Mouse (Mus musculus) kidney, embryonic 14.5 days (tissue): ENCODE data around the gene Ldlr. TPM values are rescaled to one million over a fixed set of nuclear protein-coding genes. Genes with fewer than 3 reads are reported as not detected.
A peak's percentile ranks its signal among the peaks of the same experiment; 100 is the strongest.

Experiments used
- ATAC-seq: fragments of 200-750 bp; cut with Nextera tagmentation; 2 replicates; pipeline ENCODE4 v1.8.0; 2017; ENCODE audit warnings: moderate number of reproducible peaks, mild to moderate bottlenecking, moderate TSS enrichment, moderate library complexity; ENCODE audit not compliant: low FRiP score, low TSS enrichment
- H3K27ac ChIP-seq: fragments of 300-500 bp; sonication (generic); 2 replicates; pipeline ENCODE4 v1.5.1; 2014; ENCODE audit warnings: low read depth, mild to moderate bottlenecking, low read length, moderate library complexity, mixed read lengths
- H3K27me3 ChIP-seq: fragments of 300-500 bp; sonication (generic); 2 replicates; pipeline ENCODE4 v1.6.1; 2014; ENCODE audit warnings: mild to moderate bottlenecking, low read length; ENCODE audit not compliant: control insufficient read depth, insufficient read depth
- H3K36me3 ChIP-seq: fragments of 300-500 bp; sonication (generic); 2 replicates; pipeline ENCODE4 v1.6.1; 2014; ENCODE audit warnings: low read length, mixed read lengths; ENCODE audit not compliant: control insufficient read depth, insufficient read depth
- H3K4me1 ChIP-seq: fragments of 300-500 bp; sonication (generic); 2 replicates; pipeline ENCODE4 v1.6.1; 2014; ENCODE audit warnings: low read length, mixed read lengths; ENCODE audit not compliant: control insufficient read depth, insufficient read depth
- H3K4me2 ChIP-seq: fragments of 300-500 bp; sonication (generic); replicated peaks from 2 replicates; pipeline ENCODE4 v1.6.1; 2014; ENCODE audit warnings: low read depth, mild to moderate bottlenecking, low read length
- H3K4me3 ChIP-seq: fragments of 300-500 bp; sonication (generic); 2 replicates; pipeline ENCODE4 v1.5.1; 2014; ENCODE audit warnings: mild to moderate bottlenecking, low read length
- H3K9ac ChIP-seq: fragments of 300-500 bp; sonication (generic); 2 replicates; pipeline ENCODE4 v1.6.1; 2014; ENCODE audit warnings: low read depth, mild to moderate bottlenecking, low read length, moderate library complexity
- H3K9me3 ChIP-seq: fragments of 300-500 bp; sonication (generic); 2 replicates; pipeline ENCODE4 v1.6.1; 2016; ENCODE audit warnings: low read length; ENCODE audit not compliant: control insufficient read depth
- WGBS: fragments of 180-500 bp; shearing (Covaris S2); extraction: QIAGEN DNeasy Blood & Tissue Kit; methylation state at CpG from one replicate; pipeline ENCODE4 v1.1.7; 2014; 5-methylcytosine and 5-hydroxymethylcytosine counted together
- polyA plus RNA-seq: library from polyadenylated mRNA; unstranded; fragments of >200 nt; fragmentation: Nextera tagmentation; extraction: Ambion mirVana; gene quantifications from 2 replicates; pipeline ENCODE4 v1.2.1, GENCODE M21; 2014

Gene Ldlr
- polyA plus RNA-seq, 1 experiment from 2014 or later, result 15.8 TPM

- Histone ChIP-seq H3K9ac (no peak overlapping the region), H3K4me3 (no peak overlapping the region), H3K27me3 (no peaks in the 10 kb centered on the region), H3K36me3 (peaks cover 68% of the 10 kb centered on the region), H3K4me2 (no peak overlapping the region), H3K9me3 (no peaks in the 10 kb centered on the region), H3K4me1 (peaks cover 5% of the 10 kb centered on the region; the same call in 1 of the 2 replicates), H3K27ac (no peak overlapping the region)
- no peak for ATAC-seq
- 71% methylated on average over 3 of the region's 3 CpGs for WGBS
Measured at GRCm38 (mm10) chr9:21747238-21747774, 24.0 kb downstream of the Ldlr start.

- peaks cover 61% of the 10 kb centered on the region for H3K36me3 ChIP-seq
- no peak overlapping the region for H3K4me3 ChIP-seq
- no peak overlapping the region for H3K27ac ChIP-seq
- ATAC-seq, result no peak
- no peaks in the 10 kb centered on the region for H3K9me3 ChIP-seq
- H3K4me2 ChIP-seq, result no peak overlapping the region
- 53% methylated on average over 7 of the region's 7 CpGs for whole genome bisulfite sequencing
- no peaks in the 10 kb centered on the region for H3K27me3 ChIP-seq
- no peak overlapping the region for H3K9ac ChIP-seq
- H3K4me1 ChIP-seq, result peaks cover 10% of the 10 kb centered on the region; the same call in 1 of the 2 replicates
Measured at GRCm38 (mm10) chr9:21748033-21748432, 24.8 kb downstream of the Ldlr start.

- Histone ChIP-seq H3K27me3 (no peaks in the 10 kb centered on the region), H3K36me3 (peaks cover 61% of the 10 kb centered on the region), H3K9me3 (no peaks in the 10 kb centered on the region), H3K4me2 (no peak overlapping the region), H3K27ac (no peak overlapping the region), H3K9ac (no peak overlapping the region), H3K4me1 (peaks cover 11% of the 10 kb centered on the region; the same call in 1 of the 2 replicates), H3K4me3 (no peak overlapping the region)
- 85% methylated on average over 10 of the region's 10 CpGs for WGBS
- no peak for ATAC-seq
Measured at GRCm38 (mm10) chr9:21748491-21748890, 25.2 kb downstream of the Ldlr start.

GRCm38 (mm10) chr9:21749382-21750118, 26.3 kb downstream of the Ldlr start:
- ATAC-seq, result no peak

GRCm38 (mm10) chr9:21750370-21750769, 27.1 kb downstream of the Ldlr start:
- no peak overlapping the region for H3K9ac ChIP-seq
- no peaks in the 10 kb centered on the region for H3K9me3 ChIP-seq
- H3K4me3 ChIP-seq, result no peak overlapping the region
- H3K4me2 ChIP-seq, result no peak overlapping the region
- H3K36me3 ChIP-seq, result peaks cover 46% of the 10 kb centered on the region
- H3K27ac ChIP-seq, result no peak overlapping the region
- WGBS, result 74% methylated on average over 3 of the region's 3 CpGs
- H3K4me1 ChIP-seq, result peaks cover 15% of the 10 kb centered on the region; the same call in 1 of the 2 replicates
- H3K27me3 ChIP-seq, result no peaks in the 10 kb centered on the region
- no peak for ATAC-seq

More at GRCm38 (mm10) chr9:21749382-21750118, 26.3 kb downstream of the Ldlr start:
- Histone ChIP-seq H3K27me3 (no peaks in the 10 kb centered on the region), H3K9ac (no peak overlapping the region), H3K27ac (no peak overlapping the region), H3K4me3 (no peak overlapping the region), H3K9me3 (no peaks in the 10 kb centered on the region), H3K36me3 (peaks cover 54% of the 10 kb centered on the region), H3K4me2 (no peak overlapping the region), H3K4me1 (peaks cover 15% of the 10 kb centered on the region; the same call in 1 of the 2 replicates)
- 87% methylated on average over 6 of the region's 6 CpGs for WGBS

GRCm38 (mm10) chr9:21751347-21751746, 28.1 kb downstream of the Ldlr start:
- Histone ChIP-seq H3K9ac (no peak overlapping the region), H3K9me3 (no peaks in the 10 kb centered on the region), H3K36me3 (peaks cover 41% of the 10 kb centered on the region), H3K27me3 (no peaks in the 10 kb centered on the region), H3K27ac (no peak overlapping the region), H3K4me1 (peaks cover 15% of the 10 kb centered on the region; the same call in 1 of the 2 replicates), H3K4me2 (no peak overlapping the region), H3K4me3 (no peak overlapping the region)
- WGBS, result 69% methylated on average over 6 of the region's 6 CpGs
- no peak; the same call in 1 of the 2 replicates for ATAC-seq

GRCm38 (mm10) chr9:21752252-21752792, 29.0 kb downstream of the Ldlr start:
- no peaks in the 10 kb centered on the region for H3K9me3 ChIP-seq
- ATAC-seq, result peak; percentile 50; the same call in 1 of the 2 replicates
- H3K4me2 ChIP-seq, result no peak overlapping the region
- H3K27ac ChIP-seq, result peak overlapping the region; percentile 74
- WGBS, result 34% methylated on average over 10 of the region's 10 CpGs
- no peak overlapping the region for H3K9ac ChIP-seq
- H3K27me3 ChIP-seq, result no peaks in the 10 kb centered on the region
- H3K4me3 ChIP-seq, result no peak overlapping the region
- peaks cover 15% of the 10 kb centered on the region; the same call in 1 of the 2 replicates for H3K4me1 ChIP-seq
- H3K36me3 ChIP-seq, result peaks cover 41% of the 10 kb centered on the region

- 0 out of 2 replicates have a peak, but pooled peaks have one; percentile 34 for ATAC-seq
- Histone ChIP-seq H3K4me3 (no peak overlapping the region), H3K4me1 (peaks cover 17% of the 10 kb centered on the region; the same call in 1 of the 2 replicates), H3K27ac (peak overlapping the region; percentile 11; the same call in 1 of the 2 replicates), H3K9ac (no peak overlapping the region), H3K9me3 (no peaks in the 10 kb centered on the region), H3K27me3 (no peaks in the 10 kb centered on the region), H3K36me3 (peaks cover 30% of the 10 kb centered on the region), H3K4me2 (no peak overlapping the region)
- WGBS, result 50% methylated on average over 2 of the region's 2 CpGs
Measured at GRCm38 (mm10) chr9:21754003-21754402, 30.7 kb downstream of the Ldlr start.
